Mouse (Mus musculus) heart, embryonic 11.5 days (tissue): Measurements from ENCODE around the gene Hoxa13. TPM values are rescaled to one million over a fixed set of nuclear protein-coding genes. Genes with fewer than 3 reads are reported as not detected.

ENCODE experiments used
- ATAC-seq: fragments of 200-750 bp; cut with Nextera tagmentation; replicated peaks from 2 replicates; pipeline ENCODE4 v1.8.0; 2017; ENCODE audit warnings: moderate library complexity; ENCODE audit not compliant: insufficient number of reproducible peaks, low FRiP score, low TSS enrichment
- H3K27ac ChIP-seq: fragments of 300-500 bp; sonication (generic); 2 replicates; pipeline ENCODE4 v1.5.1; 2014; ENCODE audit warnings: mild to moderate bottlenecking, low read depth, low read length
- H3K27me3 ChIP-seq: fragments of 300-500 bp; sonication (generic); 2 replicates; pipeline ENCODE4 v1.6.1; 2014; ENCODE audit warnings: mild to moderate bottlenecking, low read length, mixed read lengths; ENCODE audit not compliant: control insufficient read depth, insufficient read depth
- H3K36me3 ChIP-seq: fragments of 300-500 bp; sonication (generic); 2 replicates; pipeline ENCODE4 v1.6.1; 2014; ENCODE audit warnings: mild to moderate bottlenecking, low read length, moderate library complexity, mixed read lengths; ENCODE audit not compliant: control insufficient read depth, insufficient read depth
- H3K4me1 ChIP-seq: fragments of 300-500 bp; sonication (generic); 2 replicates; pipeline ENCODE4 v1.6.1; 2014; ENCODE audit warnings: low read length; ENCODE audit not compliant: control insufficient read depth, insufficient read depth
- H3K4me2 ChIP-seq: fragments of 300-500 bp; sonication (generic); 2 replicates; pipeline ENCODE4 v1.6.1; 2014; ENCODE audit warnings: mild to moderate bottlenecking, moderate library complexity
- H3K4me3 ChIP-seq: fragments of 300-500 bp; sonication (generic); 2 replicates; pipeline ENCODE4 v1.5.1; 2014; ENCODE audit warnings: low read depth, low read length
- H3K9ac ChIP-seq: fragments of 300-500 bp; sonication (generic); 2 replicates; pipeline ENCODE4 v1.6.1; 2014; ENCODE audit warnings: mild to moderate bottlenecking, low read depth, low read length, moderate library complexity
- H3K9me3 ChIP-seq: fragments of 300-500 bp; sonication (generic); replicated peaks from 2 replicates; pipeline ENCODE4 v1.6.1; 2016; ENCODE audit warnings: low read length; ENCODE audit not compliant: control insufficient read depth
- WGBS: fragments of 180-500 bp; shearing (Covaris S2); extraction: QIAGEN DNeasy Blood & Tissue Kit; methylation state at CpG from one replicate; pipeline ENCODE4 v1.1.7; 2014; ENCODE audit not compliant: insufficient replicate concordance; 5-methylcytosine and 5-hydroxymethylcytosine counted together
- polyA plus RNA-seq: library from polyadenylated mRNA; unstranded; fragments of >200 nt; fragmentation: Nextera tagmentation; extraction: Ambion mirVana; gene quantifications from 2 replicates; pipeline ENCODE4 v1.2.1, GENCODE M21; 2014

Gene Hoxa13
- polyA plus RNA-seq, 1 experiment from 2014 or later: not detected

DNA sequence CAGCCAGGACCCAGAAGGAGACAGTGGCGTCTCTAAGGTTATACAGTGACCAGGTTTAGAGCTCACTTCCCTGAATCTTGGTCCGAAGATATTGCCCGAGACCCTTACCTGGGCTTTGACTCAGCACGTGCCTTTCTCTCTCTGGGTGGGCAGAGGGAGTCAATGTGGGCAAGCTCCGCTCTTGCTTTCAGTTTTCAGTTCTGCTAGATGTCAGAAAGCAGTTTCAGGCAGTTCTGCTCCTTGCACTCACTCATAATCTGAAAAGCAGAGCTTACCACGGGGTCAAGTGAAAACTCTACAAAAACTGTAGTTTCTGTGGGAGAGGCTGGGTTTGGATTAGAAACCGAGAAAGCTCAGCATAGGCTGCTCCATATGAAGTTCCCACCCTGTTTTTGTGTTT is 31.6 kb upstream of the Hoxa13 start:
- Histone ChIP-seq H3K4me1 (no peaks in the 10 kb centered on the region), H3K27me3 (peaks cover 31% of the 10 kb centered on the region), H3K4me3 (no peak overlapping the region), H3K9me3 (no peaks in the 10 kb centered on the region), H3K36me3 (no peaks in the 10 kb centered on the region), H3K27ac (no peak overlapping the region), H3K9ac (no peak overlapping the region), H3K4me2 (no peak overlapping the region)
- no peak for ATAC-seq
- WGBS: 59% methylated on average over 7 of the region's 7 CpGs

DNA sequence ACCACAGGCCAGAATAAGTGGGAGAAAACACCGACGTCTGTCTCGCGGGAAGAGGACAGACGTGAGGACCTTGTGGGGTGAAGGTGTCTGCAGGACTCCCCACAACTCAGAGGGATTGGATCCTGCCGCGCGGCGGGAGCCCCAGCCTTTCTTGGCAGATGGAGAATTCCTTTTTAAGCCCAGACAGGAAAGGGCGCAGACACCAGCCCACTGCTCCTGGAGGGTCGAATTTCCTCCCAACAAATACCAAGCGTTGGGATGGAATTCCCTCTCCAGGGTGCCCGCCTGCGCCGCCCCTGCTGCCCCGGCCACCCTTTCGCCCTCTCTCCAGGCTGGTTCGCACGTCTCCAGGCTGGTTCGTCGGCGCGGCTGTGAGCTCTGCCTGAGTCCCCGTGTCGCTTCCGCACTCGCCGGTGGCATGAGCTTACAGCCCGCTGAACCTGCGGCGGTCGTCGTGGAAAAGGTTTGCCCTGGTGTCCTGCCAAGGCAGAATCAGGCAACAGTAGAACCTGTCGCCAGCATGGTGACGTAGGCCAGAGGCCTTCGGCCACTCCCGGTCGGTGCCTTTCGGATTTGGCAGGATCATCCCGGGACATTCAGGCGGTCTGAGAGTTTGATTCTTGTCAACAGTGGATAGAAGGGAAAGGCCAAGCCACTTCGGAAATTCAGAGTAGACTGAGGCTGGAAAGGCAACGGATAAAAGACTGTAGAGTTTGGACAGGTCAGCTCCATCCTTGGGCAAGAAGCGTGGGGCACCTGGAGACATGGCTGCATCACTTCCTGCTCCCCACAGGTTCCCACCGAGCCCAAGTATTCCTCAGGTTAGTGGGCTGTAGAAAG is 30.6 kb upstream of the Hoxa13 start:
- Histone ChIP-seq H3K36me3 (no peaks in the 10 kb centered on the region), H3K9ac (peak overlapping the region; percentile 23; the same call in 1 of the 2 replicates), H3K9me3 (no peaks in the 10 kb centered on the region), H3K4me2 (peak overlapping the region; percentile 81), H3K4me1 (no peaks in the 10 kb centered on the region), H3K27ac (no peak overlapping the region), H3K4me3 (peak overlapping the region; percentile 44), H3K27me3 (peaks cover 31% of the 10 kb centered on the region)
- 2% methylated on average over 45 of the region's 45 CpGs for WGBS
- no peak for ATAC-seq

GRCm38 (mm10) chr6:52290186-52290585 is 29.5 kb upstream of the Hoxa13 start:
- no peak overlapping the region for H3K27ac ChIP-seq
- ATAC-seq: no peak
- no peaks in the 10 kb centered on the region for H3K36me3 ChIP-seq
- H3K4me1 ChIP-seq: no peaks in the 10 kb centered on the region
- H3K4me2 ChIP-seq: no peak overlapping the region
- peaks cover 29% of the 10 kb centered on the region for H3K27me3 ChIP-seq
- H3K4me3 ChIP-seq: no peak overlapping the region
- 19% methylated on average over 12 of the region's 12 CpGs for WGBS
- no peaks in the 10 kb centered on the region for H3K9me3 ChIP-seq
- H3K9ac ChIP-seq: no peak overlapping the region

- Histone ChIP-seq H3K4me1 (no peaks in the 10 kb centered on the region), H3K27ac (no peak overlapping the region), H3K36me3 (no peaks in the 10 kb centered on the region), H3K9me3 (no peaks in the 10 kb centered on the region), H3K4me3 (no peak overlapping the region), H3K9ac (no peak overlapping the region), H3K27me3 (peaks cover 3% of the 10 kb centered on the region; the same call in 1 of the 2 replicates), H3K4me2 (no peak overlapping the region)
- ATAC-seq: no peak
- 83% methylated on average over 5 of the region's 5 CpGs for WGBS
Observed at GRCm38 (mm10) chr6:52283896-52284295, 23.2 kb upstream of the Hoxa13 start.

DNA sequence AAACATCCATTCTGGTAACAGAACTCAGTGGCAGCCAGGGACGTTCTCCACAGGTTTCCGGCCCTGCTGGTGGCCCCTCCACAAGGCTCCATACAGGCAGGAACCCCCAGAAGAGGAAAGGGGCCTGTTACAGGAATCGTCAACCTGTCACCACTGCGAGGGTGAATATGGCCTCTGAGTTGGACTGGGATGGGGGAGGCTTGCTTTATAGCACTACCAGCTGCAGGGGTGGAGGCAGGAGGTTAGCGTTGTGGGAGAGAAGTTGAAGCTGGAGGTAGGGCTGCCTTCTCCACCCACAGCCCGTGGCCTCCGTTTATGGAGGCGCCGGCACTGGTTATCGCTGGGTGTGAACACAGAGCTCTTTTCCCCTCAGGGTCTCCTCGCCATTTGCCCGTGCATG is 20.4 kb upstream of the Hoxa13 start:
- 46% methylated on average over 12 of the region's 12 CpGs for WGBS
- no peaks in the 10 kb centered on the region for H3K9me3 ChIP-seq
- ATAC-seq: no peak
- H3K4me3 ChIP-seq: no peak overlapping the region
- H3K36me3 ChIP-seq: no peaks in the 10 kb centered on the region
- H3K4me1 ChIP-seq: no peaks in the 10 kb centered on the region
- no peak overlapping the region for H3K27ac ChIP-seq
- no peak overlapping the region for H3K4me2 ChIP-seq
- H3K27me3 ChIP-seq: peaks cover 24% of the 10 kb centered on the region
- H3K9ac ChIP-seq: no peak overlapping the region

- WGBS: 4% methylated on average over 5 of the region's 5 CpGs
- ATAC-seq: no peak
- peaks cover 58% of the 10 kb centered on the region for H3K27me3 ChIP-seq
- H3K27ac ChIP-seq: no peak overlapping the region
- H3K36me3 ChIP-seq: no peaks in the 10 kb centered on the region
- H3K4me3 ChIP-seq: no peak overlapping the region
- no peak overlapping the region for H3K9ac ChIP-seq
- peaks cover 7% of the 10 kb centered on the region for H3K4me1 ChIP-seq
- H3K4me2 ChIP-seq: no peak overlapping the region
- no peaks in the 10 kb centered on the region for H3K9me3 ChIP-seq
Observed at GRCm38 (mm10) chr6:52276920-52277319, 16.2 kb upstream of the Hoxa13 start.

- Histone ChIP-seq H3K27ac (no peak overlapping the region), H3K9ac (no peak overlapping the region), H3K4me2 (no peak overlapping the region), H3K4me3 (no peak overlapping the region), H3K27me3 (peaks cover 62% of the 10 kb centered on the region), H3K36me3 (no peaks in the 10 kb centered on the region), H3K4me1 (peaks cover 7% of the 10 kb centered on the region), H3K9me3 (no peaks in the 10 kb centered on the region)
- WGBS: 5% methylated on average over 6 of the region's 6 CpGs
- ATAC-seq: no peak
Observed at GRCm38 (mm10) chr6:52276382-52276781, 15.7 kb upstream of the Hoxa13 start.

DNA sequence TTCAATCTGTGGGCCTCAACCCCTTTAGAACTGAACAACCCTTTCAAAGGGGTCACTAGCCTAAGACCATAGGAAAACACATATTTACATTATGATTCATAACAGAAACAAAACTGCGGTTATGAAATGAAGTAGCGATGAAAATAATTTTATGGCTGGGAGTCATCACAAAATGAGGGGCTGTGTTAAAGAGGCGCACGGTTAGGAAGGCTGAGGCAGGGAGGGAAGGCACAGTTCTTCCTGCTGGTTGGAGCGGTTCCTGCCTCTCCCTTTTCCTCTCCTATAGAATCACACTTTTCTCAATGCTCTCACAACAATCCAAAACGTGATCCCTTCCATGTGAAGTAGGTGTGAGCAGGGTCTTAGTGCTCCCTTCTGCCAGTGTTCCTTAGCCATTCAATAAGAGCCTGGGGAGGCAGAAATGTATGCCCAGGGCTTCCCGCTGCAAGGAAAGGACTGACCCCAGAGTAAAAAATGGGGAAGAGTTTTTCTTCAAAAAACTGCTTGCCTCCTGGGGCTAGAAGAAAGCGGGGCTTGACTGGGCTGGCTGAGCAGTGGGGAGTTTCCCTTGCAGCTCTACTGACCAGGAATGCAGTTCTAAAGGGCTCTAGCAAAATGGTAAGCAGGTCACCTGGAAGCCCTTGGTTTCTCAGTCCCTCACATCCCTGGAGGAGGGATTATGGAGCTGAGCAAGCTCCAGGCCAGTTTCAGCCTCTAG is 15.0 kb upstream of the Hoxa13 start:
- peaks cover 69% of the 10 kb centered on the region for H3K27me3 ChIP-seq
- no peaks in the 10 kb centered on the region for H3K36me3 ChIP-seq
- H3K9ac ChIP-seq: no peak overlapping the region
- no peak for ATAC-seq
- no peak overlapping the region for H3K27ac ChIP-seq
- no peaks in the 10 kb centered on the region for H3K9me3 ChIP-seq
- WGBS: 8% methylated on average over 8 of the region's 8 CpGs
- H3K4me2 ChIP-seq: no peak overlapping the region
- no peak overlapping the region for H3K4me3 ChIP-seq
- peaks cover 7% of the 10 kb centered on the region for H3K4me1 ChIP-seq
